30 mouse cellular contexts compared by ENCODE assay signal in the genomic region with DNA sequence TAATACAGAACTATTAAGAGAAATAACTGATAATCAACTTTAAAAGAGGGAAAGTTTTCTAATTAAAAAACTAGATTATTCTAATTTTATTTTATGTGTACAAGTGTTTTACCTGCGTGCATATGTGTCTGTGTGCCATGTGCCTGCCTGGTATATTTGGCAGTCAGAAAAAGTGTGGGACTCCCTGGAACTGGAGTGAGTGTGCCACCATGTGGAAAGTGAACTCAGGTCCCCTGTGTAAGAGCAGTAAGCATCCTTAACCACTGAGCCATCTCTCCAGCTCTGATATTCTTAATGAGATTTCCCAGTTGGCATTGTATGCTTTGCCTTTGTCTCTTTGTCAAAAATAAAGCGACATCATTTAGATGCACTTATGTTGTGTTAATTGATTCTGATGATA. TPM values are rescaled to one million over a fixed set of nuclear protein-coding genes. Genes with fewer than 3 reads are reported as not detected.
"Had no signal": no experiment of that assay in that cellular context is flagged by ENCODE, and none has a peak within 500 bp of the region (broad histone marks: within the 10 kb centered on the region; RNA-seq: fewer than 3 reads in every experiment).

No protein-coding gene starts in this region.

- H3K27ac ChIP-seq: embryonic facial prominence, embryonic 10.5 days; embryonic facial prominence, embryonic 12.5 days; embryonic facial prominence, embryonic 13.5 days; embryonic facial prominence, embryonic 15.5 days; forebrain, embryonic 10.5 days; forebrain, embryonic 12.5 days; forebrain, embryonic 13.5 days; forebrain, embryonic 15.5 days; gastrocnemius, adult 2 months had no signal

- ATAC-seq: forebrain, embryonic 13.5 days; forebrain, embryonic 14.5 days; forebrain, embryonic 15.5 days; forebrain, embryonic 16.5 days; forebrain, postnatal 0 days had no signal

- H3K9ac ChIP-seq: embryonic facial prominence, embryonic 12.5 days; embryonic facial prominence, embryonic 13.5 days; embryonic facial prominence, embryonic 15.5 days; forebrain, embryonic 12.5 days; forebrain, embryonic 13.5 days; forebrain, embryonic 15.5 days; forebrain, postnatal 0 days had no signal

- H3K27me3 ChIP-seq: embryonic facial prominence, embryonic 12.5 days; embryonic facial prominence, embryonic 13.5 days; embryonic facial prominence, embryonic 15.5 days; forebrain, embryonic 12.5 days; forebrain, embryonic 13.5 days; forebrain, embryonic 15.5 days had no signal

- H3K4me3 ChIP-seq: embryonic facial prominence, embryonic 10.5 days; embryonic facial prominence, embryonic 12.5 days; embryonic facial prominence, embryonic 13.5 days; embryonic facial prominence, embryonic 15.5 days; erythroblast, embryonic 14.5 days; forebrain, embryonic 10.5 days; forebrain, embryonic 12.5 days; forebrain, embryonic 13.5 days; forebrain, embryonic 15.5 days; gastrocnemius, adult 2 months had no signal

- H3K4me1 ChIP-seq: embryonic facial prominence, embryonic 10.5 days; embryonic facial prominence, embryonic 12.5 days; embryonic facial prominence, embryonic 13.5 days; embryonic facial prominence, embryonic 15.5 days; forebrain, embryonic 10.5 days; forebrain, embryonic 12.5 days; forebrain, embryonic 13.5 days; forebrain, embryonic 15.5 days had no signal

- H3K4me2 ChIP-seq: embryonic facial prominence, embryonic 12.5 days; embryonic facial prominence, embryonic 13.5 days; embryonic facial prominence, embryonic 15.5 days; forebrain, embryonic 12.5 days; forebrain, embryonic 13.5 days; forebrain, embryonic 15.5 days had no signal

- DNase-seq: cerebellum, adult 18-20 months; cerebellum, adult 2 months; cerebellum, adult 8-10 months; cerebellum, adult 9-10 months; cerebellum, adult 9-11 months; cerebellum, postnatal 10 days; cerebellum, postnatal 14 days; cerebellum, postnatal 25 days; cerebellum, postnatal 36 days; embryo, embryonic 11 days; forebrain, postnatal 0 days; gastrocnemius, adult 2 months; gastrocnemius, postnatal 10 days; gastrocnemius, postnatal 14 days; gastrocnemius, postnatal 25 days; gastrocnemius, postnatal 36 days; heart, adult 11 months had no signal

- H3K36me3 ChIP-seq: embryonic facial prominence, embryonic 10.5 days; embryonic facial prominence, embryonic 12.5 days; embryonic facial prominence, embryonic 13.5 days; embryonic facial prominence, embryonic 15.5 days; forebrain, embryonic 10.5 days; forebrain, embryonic 12.5 days; forebrain, embryonic 15.5 days had no signal

- H3K9me3 ChIP-seq: embryonic facial prominence, embryonic 10.5 days; embryonic facial prominence, embryonic 12.5 days; embryonic facial prominence, embryonic 13.5 days; embryonic facial prominence, embryonic 15.5 days; forebrain, embryonic 10.5 days; forebrain, embryonic 12.5 days; forebrain, embryonic 13.5 days; forebrain, embryonic 15.5 days had no signal

RNA-seq across cellular contexts. Expression of a gene that starts 20.3 kb away (rescaled TPM):
- total RNA-seq: common myeloid progenitor, adult 5-6 weeks; granulocyte monocyte progenitor cell, adult 5-6 weeks had no signal
- polyA plus RNA-seq: erythroblast, embryonic 14.5 days had no signal
